Mouse (Mus musculus) cerebellum, adult 2 months (tissue): ENCODE measurements around the gene Pdlim1. TPM values are rescaled to one million over a fixed set of nuclear protein-coding genes. Genes with fewer than 3 reads are reported as not detected.

Experiments
- DNase-seq, 2 experiments: peaks; one replicate each; pipeline ENCODE4 v3.0.0; 2021
- H3K27ac ChIP-seq: fragments of 200-500 bp; 2 replicates; pipeline ENCODE4 v1.5.1; 2012; ENCODE audit warnings: low read length, control low read depth, inconsistent platforms; ENCODE audit not compliant: insufficient read depth
- H3K27me3 ChIP-seq: fragments of 200-500 bp; 2 replicates; pipeline ENCODE4 v1.6.1; 2012; ENCODE audit warnings: inconsistent platforms, mild to moderate bottlenecking, low read length, moderate library complexity; ENCODE audit not compliant: control insufficient read depth, insufficient read depth
- H3K4me1 ChIP-seq: fragments of 200-500 bp; 2 replicates; pipeline ENCODE4 v1.6.1; 2011; ENCODE audit warnings: low read length; ENCODE audit not compliant: control insufficient read depth, insufficient read depth
- H3K4me3 ChIP-seq: fragments of 200-500 bp; replicated peaks from 2 replicates; pipeline ENCODE3; 2011; ENCODE audit warnings: mild to moderate bottlenecking, low read depth, low read length, control low read depth; ENCODE audit not compliant: insufficient read depth
- CTCF ChIP-seq: fragments of 200-500 bp; IDR thresholded peaks from 2 replicates; pipeline ENCODE4 v1.5.1; 2011; ENCODE audit warnings: low read depth, mild to moderate bottlenecking, control low read depth, low read length, moderate library complexity, borderline replicate concordance; ENCODE audit not compliant: insufficient read depth
- POLR2A ChIP-seq: fragments of 200-500 bp; IDR thresholded peaks from 2 replicates; pipeline ENCODE4 v1.6.1; 2011; ENCODE audit warnings: low read length, control low read depth, borderline replicate concordance; ENCODE audit not compliant: insufficient read depth
- WGBS: fragments of 180-500 bp; shearing (Covaris S2); methylation state at CpG from one replicate; pipeline ENCODE4 v1.1.7; 2018; 5-methylcytosine and 5-hydroxymethylcytosine counted together
- polyA plus RNA-seq: library from polyadenylated mRNA; depleted of rRNA; stranded (reverse); fragments of >200 nt; gene quantifications from 2 replicates; pipeline ENCODE4 v1.2.3, GENCODE M21; 2012

The Pdlim1 gene
- polyA plus RNA-seq, 1 experiment = 23.2 TPM

DNA sequence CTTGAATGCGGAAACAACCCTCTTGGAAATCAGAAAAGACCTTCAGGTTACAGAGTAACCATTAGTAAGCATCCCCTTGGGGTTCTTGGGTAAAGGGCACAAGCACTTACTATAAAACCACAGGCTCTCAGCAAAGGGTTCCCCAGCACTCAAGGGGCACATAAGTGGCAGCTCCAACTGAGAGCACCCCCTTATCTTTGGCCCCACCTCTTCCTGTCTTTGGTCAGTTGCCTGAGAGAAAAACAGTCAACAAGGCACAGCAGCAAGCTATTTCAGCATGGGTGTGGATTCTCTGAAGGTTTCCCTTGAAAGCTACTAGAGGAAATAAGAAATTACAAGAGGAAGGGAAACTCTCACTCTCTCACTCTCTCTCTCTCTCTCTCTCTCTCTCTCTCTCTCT, 4.3 kb downstream of the Pdlim1 start:
- WGBS = 100% methylated on average over 1 of the region's 1 CpGs
- TF ChIP-seq POLR2A = no peak
- TF ChIP-seq CTCF = no peak

DNA sequence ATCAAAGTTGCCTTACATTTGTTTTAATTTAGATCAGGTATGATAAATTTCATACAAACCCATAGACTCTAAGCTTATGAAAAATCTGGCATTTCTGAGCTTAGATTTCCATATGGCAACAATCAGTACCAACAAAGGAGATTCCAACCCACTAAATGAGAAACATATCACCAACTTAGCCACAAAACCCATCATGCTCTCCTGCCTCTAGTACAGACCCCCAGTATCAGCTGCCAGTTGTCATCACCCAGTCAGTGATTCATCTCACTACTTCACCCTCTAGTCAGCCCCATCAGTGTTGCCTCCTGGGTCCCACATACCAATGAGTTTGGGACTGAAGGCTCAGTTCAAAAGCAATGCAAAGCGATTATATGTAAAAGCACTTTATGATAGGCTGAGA, 12.2 kb downstream of the Pdlim1 start:
- H3K27ac ChIP-seq = no peak overlapping the region

More for the DNA sequence above, 4.3 kb downstream of the Pdlim1 start:
- H3K4me3 ChIP-seq = no peak overlapping the region
- H3K4me1 ChIP-seq = no peaks in the 10 kb centered on the region
- H3K27me3 ChIP-seq = no peaks in the 10 kb centered on the region; the same call in 1 of the 2 replicates
- H3K27ac ChIP-seq = no peak overlapping the region
- DNase-seq = no peak

DNA sequence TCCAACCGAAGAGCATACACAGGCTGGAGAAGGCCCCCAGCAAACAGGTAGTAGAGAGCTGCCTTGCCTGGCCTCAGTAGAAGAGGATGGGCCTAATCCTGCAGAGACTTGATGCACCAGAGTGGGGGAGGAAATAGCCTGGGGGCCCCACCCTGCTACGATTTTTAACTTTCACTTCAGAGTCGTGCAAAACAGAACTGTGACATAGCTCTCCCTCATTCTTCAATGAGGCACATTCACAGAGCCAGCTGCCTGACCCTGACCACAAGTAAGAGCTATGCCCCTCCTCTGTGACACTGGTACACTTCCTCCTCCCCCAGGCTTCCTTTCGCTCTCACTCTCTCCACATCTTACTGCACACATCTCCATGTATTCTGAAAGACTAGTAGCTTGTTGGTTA, 14.2 kb downstream of the Pdlim1 start:
- no peak overlapping the region for H3K4me3 ChIP-seq
- TF ChIP-seq CTCF (no peak), POLR2A (no peak)
- 75% methylated on average over 4 of the region's 4 CpGs for WGBS
- no peaks in the 10 kb centered on the region for H3K4me1 ChIP-seq
- no peak overlapping the region for H3K27ac ChIP-seq
- no peaks in the 10 kb centered on the region for H3K27me3 ChIP-seq
- DNase-seq = no peak

More for the DNA sequence above, 12.2 kb downstream of the Pdlim1 start:
- WGBS = 100% methylated on average over 1 of the region's 1 CpGs
- TF ChIP-seq POLR2A (no peak), CTCF (no peak)
- Histone ChIP-seq H3K27me3 (no peaks in the 10 kb centered on the region), H3K4me3 (no peak overlapping the region), H3K4me1 (no peaks in the 10 kb centered on the region)
- no peak for DNase-seq

DNA sequence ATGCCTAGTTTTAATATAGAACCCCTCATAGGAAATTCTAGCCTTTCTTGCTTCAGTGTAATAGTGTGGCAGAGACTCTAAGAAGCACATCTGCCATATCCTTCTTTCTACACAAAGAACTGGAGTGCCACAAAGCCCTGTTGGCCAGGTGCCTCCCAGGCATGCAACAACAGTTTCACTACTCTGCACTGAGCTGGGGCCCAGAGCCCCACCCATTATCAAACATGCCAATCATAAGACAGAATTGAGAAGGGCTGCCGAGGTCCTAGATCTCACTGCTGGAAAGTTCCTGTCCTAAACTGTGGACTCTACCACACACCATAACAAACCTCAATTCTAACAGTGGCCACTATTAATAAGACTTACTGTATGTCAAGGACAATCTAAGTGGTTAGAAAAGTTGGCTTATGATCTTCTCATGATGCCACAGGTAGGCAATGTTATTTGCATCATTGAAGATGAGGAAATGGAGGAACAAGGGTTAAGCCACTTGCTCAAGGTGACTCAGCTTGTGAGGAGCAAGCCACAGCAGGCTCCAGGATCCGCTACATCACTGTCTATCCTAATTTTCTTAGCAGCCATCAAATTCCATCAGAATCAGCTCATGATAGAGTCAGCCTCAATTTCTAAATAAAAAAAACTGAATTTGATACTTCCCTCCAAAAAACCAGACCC, 15.1 kb downstream of the Pdlim1 start:
- DNase-seq = no peak
- no peaks in the 10 kb centered on the region for H3K27me3 ChIP-seq
- TF ChIP-seq CTCF = no peak
- no peak for TF ChIP-seq POLR2A
- H3K4me3 ChIP-seq = no peak overlapping the region
- H3K27ac ChIP-seq = no peak overlapping the region
- WGBS = 53% methylated on average over 2 of the region's 2 CpGs
- no peaks in the 10 kb centered on the region for H3K4me1 ChIP-seq

DNA sequence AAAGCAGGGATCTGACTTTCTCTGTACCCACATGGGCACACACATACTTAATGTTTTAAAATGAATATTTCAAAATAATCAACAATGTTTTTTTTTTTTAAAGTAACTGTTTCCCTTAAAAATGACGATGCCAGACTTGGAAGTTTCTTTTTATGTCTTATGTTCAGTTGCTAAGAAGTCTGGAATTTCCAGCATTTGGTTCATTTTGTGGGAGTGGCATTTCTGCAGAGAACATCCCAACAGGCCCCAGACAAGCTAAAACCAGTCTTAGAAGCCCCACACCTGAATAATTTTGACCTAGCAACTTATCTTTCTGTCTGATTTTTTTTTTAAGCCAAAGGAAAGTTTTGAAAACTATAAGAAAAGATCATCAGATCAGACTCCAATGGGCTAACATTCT, 16.1 kb downstream of the Pdlim1 start:
- no peak for DNase-seq
- H3K4me3 ChIP-seq = no peak overlapping the region
- no peaks in the 10 kb centered on the region for H3K27me3 ChIP-seq
- H3K27ac ChIP-seq = no peak overlapping the region
- TF ChIP-seq CTCF (no peak), POLR2A (no peak)
- no peaks in the 10 kb centered on the region for H3K4me1 ChIP-seq
- 80% methylated on average over 1 of the region's 1 CpGs for WGBS

DNA sequence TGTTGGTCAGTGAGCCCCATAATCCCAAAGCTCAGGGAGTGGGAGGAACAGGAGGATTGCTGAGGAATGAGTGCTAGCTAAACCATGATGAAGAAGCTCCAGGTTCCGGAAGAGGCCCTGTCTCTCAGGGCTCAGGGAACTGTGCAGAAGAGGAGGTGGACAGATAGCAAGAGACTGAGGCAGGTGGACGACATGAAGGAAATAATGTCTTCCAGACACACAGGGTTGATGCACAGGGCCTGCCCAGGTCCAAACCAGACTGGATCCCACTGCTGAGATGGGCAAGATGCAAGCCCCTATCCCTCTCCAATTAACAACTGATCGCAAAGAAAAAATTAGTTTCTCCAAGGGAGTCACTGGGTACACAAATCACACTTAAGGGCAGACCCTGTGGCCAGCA, 16.9 kb downstream of the Pdlim1 start:
- DNase-seq = no peak
- Histone ChIP-seq H3K27ac (no peak overlapping the region), H3K4me3 (no peak overlapping the region), H3K27me3 (no peaks in the 10 kb centered on the region), H3K4me1 (no peaks in the 10 kb centered on the region)
- 92% methylated on average over 3 of the region's 3 CpGs for WGBS
- no peak for TF ChIP-seq POLR2A
- TF ChIP-seq CTCF = no peak

DNA sequence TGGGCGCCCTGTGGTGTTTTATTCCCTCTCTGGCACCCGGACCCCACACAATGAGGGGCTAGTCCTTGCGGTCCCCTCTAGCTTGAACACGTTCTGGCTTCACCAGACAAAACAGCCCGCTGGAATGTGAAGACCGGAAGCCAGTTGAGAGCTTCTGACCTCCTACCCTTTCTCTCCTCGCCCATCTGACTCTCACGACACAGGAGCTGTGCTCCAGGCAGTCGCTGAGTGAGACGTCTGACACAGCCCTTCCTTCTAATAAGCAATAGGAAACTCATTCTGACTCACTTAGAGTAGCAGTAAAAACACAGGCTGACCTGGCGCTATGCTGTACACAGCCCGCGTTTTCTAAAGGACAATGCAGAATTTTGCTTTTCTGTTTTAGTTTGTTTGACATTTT, 17.9 kb downstream of the Pdlim1 start:
- 59% methylated on average over 13 of the region's 13 CpGs for WGBS
- H3K4me1 ChIP-seq = no peaks in the 10 kb centered on the region
- no peak for TF ChIP-seq CTCF
- TF ChIP-seq POLR2A = no peak
- DNase-seq = no peak
- no peak overlapping the region for H3K27ac ChIP-seq
- no peaks in the 10 kb centered on the region for H3K27me3 ChIP-seq
- no peak overlapping the region for H3K4me3 ChIP-seq

DNA sequence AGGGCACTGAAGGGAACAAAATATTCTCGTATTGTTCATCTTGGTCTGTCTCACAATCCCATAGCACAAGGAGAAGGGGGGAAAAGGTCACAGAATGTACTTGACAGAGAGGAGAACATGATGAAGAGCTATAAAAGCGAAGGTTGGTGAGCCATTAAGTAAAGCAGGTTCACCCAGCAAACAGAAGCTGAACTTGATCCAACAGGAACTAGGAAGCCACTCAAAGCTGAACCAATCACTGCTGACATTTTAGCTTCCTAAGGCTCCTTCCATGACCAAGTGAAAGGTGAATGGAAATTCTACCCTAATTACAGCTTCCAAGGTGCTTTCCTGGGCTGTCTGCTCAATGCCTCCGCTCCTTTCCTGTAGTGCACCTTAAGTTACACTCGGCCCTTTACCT, 20.5 kb downstream of the Pdlim1 start:
- DNase-seq = no peak
- WGBS = 82% methylated on average over 4 of the region's 4 CpGs
- TF ChIP-seq POLR2A (no peak), CTCF (no peak)
- Histone ChIP-seq H3K4me3 (no peak overlapping the region), H3K27ac (no peak overlapping the region), H3K27me3 (no peaks in the 10 kb centered on the region), H3K4me1 (no peaks in the 10 kb centered on the region)
